Mouse (Mus musculus) hindbrain, embryonic 10.5 days (tissue): ENCODE results near the gene 4930590J08Rik. TPM values are rescaled to one million over a fixed set of nuclear protein-coding genes. Genes with fewer than 3 reads are reported as not detected.

Source experiments
- DNase-seq: peaks from one replicate; pipeline ENCODE4 v3.0.0-alpha.2; 2017; ENCODE audit warnings: low spot score
- H3K27ac ChIP-seq: fragments of 300-500 bp; sonication (generic); 2 replicates; pipeline ENCODE4 v1.5.1; 2016; ENCODE audit warnings: mild to moderate bottlenecking, moderate library complexity
- H3K27me3 ChIP-seq: fragments of 300-500 bp; sonication (generic); 2 replicates; pipeline ENCODE4 v1.6.1; 2016; ENCODE audit warnings: mild to moderate bottlenecking; ENCODE audit not compliant: poor library complexity, insufficient read depth, severe bottlenecking
- H3K36me3 ChIP-seq: fragments of 300-500 bp; sonication (generic); 2 replicates; pipeline ENCODE4 v1.6.1; 2016; ENCODE audit warnings: mild to moderate bottlenecking, moderate library complexity
- H3K4me1 ChIP-seq: fragments of 300-500 bp; sonication (generic); replicated peaks from 2 replicates; pipeline ENCODE4 v1.6.1; 2016; ENCODE audit warnings: mild to moderate bottlenecking
- H3K4me3 ChIP-seq: fragments of 300-500 bp; sonication (generic); 2 replicates; pipeline ENCODE4 v1.5.1; 2016; ENCODE audit warnings: mild to moderate bottlenecking, moderate library complexity
- H3K9me3 ChIP-seq: fragments of 300-500 bp; sonication (generic); 2 replicates; pipeline ENCODE4 v1.6.1; 2016; ENCODE audit warnings: mild to moderate bottlenecking, moderate library complexity
- WGBS: fragments of 180-500 bp; shearing (Covaris S2); methylation state at CpG from one replicate; pipeline ENCODE4 v1.1.7; 2016; 5-methylcytosine and 5-hydroxymethylcytosine counted together
- polyA plus RNA-seq: library from polyadenylated mRNA; unstranded; fragments of >200 nt; fragmentation: Nextera tagmentation; extraction: Ambion mirVana; gene quantifications from 2 replicates; pipeline ENCODE4 v1.2.1, GENCODE M21; 2016

4930590J08Rik gene
- polyA plus RNA-seq, 1 experiment from 2014 or later: 0.50 TPM

DNA sequence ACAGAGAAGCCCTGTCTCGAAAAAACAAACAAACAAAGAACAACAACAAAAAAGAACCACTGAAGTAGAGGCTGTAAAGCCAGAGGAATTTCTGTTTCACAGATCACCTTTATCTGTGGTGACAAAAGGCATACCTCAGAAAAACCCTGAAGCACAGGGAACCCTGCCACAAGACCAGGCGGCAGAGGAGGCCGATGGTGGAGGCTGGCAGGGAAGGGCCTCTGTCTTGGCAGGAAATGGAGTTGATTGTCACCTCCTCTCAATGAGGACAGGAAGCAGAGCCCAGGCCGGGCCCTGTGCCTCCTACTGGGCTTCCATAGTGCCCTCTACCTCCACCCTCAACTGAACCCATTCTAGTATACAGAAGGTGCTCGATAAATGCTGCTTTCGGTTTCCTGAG is 71.4 kb downstream of the 4930590J08Rik start:
- Histone ChIP-seq H3K4me1 (peaks cover 30% of the 10 kb centered on the region), H3K9me3 (no peaks in the 10 kb centered on the region), H3K27me3 (peaks cover 26% of the 10 kb centered on the region), H3K4me3 (no peak overlapping the region), H3K36me3 (no peaks in the 10 kb centered on the region), H3K27ac (no peak overlapping the region)
- 78% methylated on average over 6 of the region's 6 CpGs for WGBS
- DNase-seq: no peak

DNA sequence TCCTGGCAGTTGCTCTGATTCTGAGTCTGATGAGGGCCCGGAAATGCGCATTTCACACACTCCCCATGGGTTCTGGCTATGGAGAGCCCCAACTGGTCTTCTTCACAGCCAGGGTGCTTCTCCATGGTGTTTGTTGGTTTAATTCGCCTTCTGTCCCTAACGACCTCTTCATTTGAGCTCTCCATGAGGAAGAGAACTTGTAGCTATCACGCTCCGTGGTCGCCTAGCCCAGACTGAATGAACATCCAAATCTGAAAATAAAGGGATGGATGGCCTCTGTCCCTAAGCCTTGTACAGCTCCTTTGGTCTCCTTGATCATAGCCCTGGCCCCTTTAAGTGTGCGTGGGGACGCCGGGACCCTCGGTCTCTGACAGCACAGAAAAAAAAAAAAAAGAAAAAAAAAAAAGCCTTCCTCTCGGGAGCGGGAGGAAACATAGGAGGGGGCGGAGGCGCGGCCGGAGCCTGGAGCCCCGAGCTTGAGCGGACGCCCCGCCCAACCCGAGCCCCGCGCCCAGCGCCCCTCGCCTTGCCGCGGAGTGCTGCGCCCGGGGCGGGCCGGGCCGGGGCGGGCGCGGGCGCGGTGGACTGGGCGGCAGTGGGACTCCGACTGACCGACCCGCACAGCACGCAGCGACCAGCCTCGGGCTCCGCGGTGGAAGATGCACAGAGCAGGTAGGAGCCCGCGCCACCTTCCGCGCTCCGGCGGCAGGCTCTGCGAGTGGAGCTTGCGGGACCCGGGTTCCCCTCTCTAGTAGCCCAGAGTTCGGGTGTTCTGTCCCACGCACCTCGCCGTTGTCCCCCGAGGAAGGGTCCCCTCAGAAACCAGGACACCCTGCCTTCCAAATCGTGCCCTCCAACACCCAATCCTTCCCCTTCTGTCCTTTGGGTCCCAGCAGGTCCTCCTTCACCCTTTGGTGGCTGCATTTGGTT is 76.0 kb downstream of the 4930590J08Rik start, which contains the start of gene Fgd5:
Gene Fgd5 (plus strand): TSS at position 508 of the 930 bp plus-strand sequence.
- Histone ChIP-seq H3K36me3 (no peaks in the 10 kb centered on the region), H3K4me3 (peak within 1 kb of the TSS; percentile 71), H3K4me1 (peaks cover 26% of the 10 kb centered on the region), H3K9me3 (no peaks in the 10 kb centered on the region), H3K27ac (peak within 1 kb of the TSS; percentile 76), H3K27me3 (peaks cover 41% of the 10 kb centered on the region)
- DNase-seq: peak; percentile 49
- 2% methylated on average over 60 of the region's 62 CpGs for WGBS

- no peak for DNase-seq
- H3K4me1 ChIP-seq: peaks cover 26% of the 10 kb centered on the region
Observed at GRCm38 (mm10) chr6:91979301-91979996, 76.8 kb downstream of the 4930590J08Rik start.

DNA sequence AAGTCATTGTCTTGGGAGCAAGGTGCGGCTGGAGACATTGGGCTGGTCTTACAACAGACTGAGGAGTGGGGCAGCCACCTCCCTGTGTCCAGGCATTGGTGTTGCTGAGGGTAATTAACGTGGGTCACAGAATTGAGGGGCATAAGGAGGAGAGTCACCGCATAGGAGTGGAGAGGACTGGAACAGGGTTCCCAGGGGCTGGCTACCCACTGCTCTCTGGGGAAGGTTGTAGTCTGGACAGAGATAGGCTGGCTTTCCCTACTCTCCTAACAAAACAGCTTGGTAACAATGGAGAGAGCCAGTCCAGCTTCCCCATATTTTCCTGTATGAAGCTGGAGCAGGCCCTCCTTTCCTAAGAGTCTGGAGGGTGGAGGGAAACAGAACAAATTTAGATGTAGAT is 77.4 kb downstream of the 4930590J08Rik start:
- Histone ChIP-seq H3K4me1 (peaks cover 26% of the 10 kb centered on the region), H3K4me3 (peak overlapping the region; percentile 71), H3K36me3 (no peaks in the 10 kb centered on the region), H3K9me3 (no peaks in the 10 kb centered on the region), H3K27ac (peak overlapping the region; percentile 37; the same call in 1 of the 2 replicates), H3K27me3 (peaks cover 41% of the 10 kb centered on the region)
- 52% methylated on average over 3 of the region's 3 CpGs for WGBS
- DNase-seq: no peak

More at GRCm38 (mm10) chr6:91979301-91979996, 76.8 kb downstream of the 4930590J08Rik start:
- H3K36me3 ChIP-seq: no peaks in the 10 kb centered on the region
- WGBS: 9% methylated on average over 23 of the region's 23 CpGs
- H3K4me3 ChIP-seq: peak overlapping the region; percentile 71
- H3K27me3 ChIP-seq: peaks cover 41% of the 10 kb centered on the region
- H3K27ac ChIP-seq: peak overlapping the region; percentile 76
- no peaks in the 10 kb centered on the region for H3K9me3 ChIP-seq

DNA sequence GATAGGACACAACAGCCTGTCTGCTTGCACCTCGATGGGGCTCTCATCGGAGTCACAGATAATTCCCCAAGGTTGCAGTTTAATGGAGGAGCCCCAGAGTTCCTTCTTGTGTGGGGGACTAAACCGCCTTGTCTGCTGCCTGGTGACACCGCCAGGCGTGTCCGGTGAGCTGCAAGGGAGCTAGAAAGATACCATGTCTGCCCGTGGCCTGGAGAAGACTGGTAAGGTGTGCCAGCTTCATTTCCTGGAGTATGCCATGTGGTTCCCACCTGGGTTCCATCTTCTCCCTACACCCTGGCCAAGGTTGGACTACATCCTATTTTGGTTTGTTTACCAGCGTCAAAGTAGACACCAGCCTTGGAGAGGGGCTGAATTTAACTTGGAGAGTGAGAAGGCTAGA is 87.5 kb downstream of the 4930590J08Rik start:
- H3K27ac ChIP-seq: no peak overlapping the region
- no peaks in the 10 kb centered on the region for H3K9me3 ChIP-seq
- H3K27me3 ChIP-seq: no peaks in the 10 kb centered on the region
- no peaks in the 10 kb centered on the region for H3K36me3 ChIP-seq
- H3K4me3 ChIP-seq: no peak overlapping the region
- 89% methylated on average over 8 of the region's 8 CpGs for WGBS
- DNase-seq: no peak
- peaks cover 3% of the 10 kb centered on the region; the same call in 1 of the 2 replicates for H3K4me1 ChIP-seq

GRCm38 (mm10) chr6:91992823-91993222 is 90.2 kb downstream of the 4930590J08Rik start:
- H3K36me3 ChIP-seq: no peaks in the 10 kb centered on the region
- H3K4me1 ChIP-seq: peaks cover 17% of the 10 kb centered on the region
- H3K4me3 ChIP-seq: no peak overlapping the region
- WGBS: 84% methylated on average over 2 of the region's 2 CpGs
- no peaks in the 10 kb centered on the region for H3K9me3 ChIP-seq
- DNase-seq: no peak
- H3K27ac ChIP-seq: no peak overlapping the region
- H3K27me3 ChIP-seq: no peaks in the 10 kb centered on the region

DNA sequence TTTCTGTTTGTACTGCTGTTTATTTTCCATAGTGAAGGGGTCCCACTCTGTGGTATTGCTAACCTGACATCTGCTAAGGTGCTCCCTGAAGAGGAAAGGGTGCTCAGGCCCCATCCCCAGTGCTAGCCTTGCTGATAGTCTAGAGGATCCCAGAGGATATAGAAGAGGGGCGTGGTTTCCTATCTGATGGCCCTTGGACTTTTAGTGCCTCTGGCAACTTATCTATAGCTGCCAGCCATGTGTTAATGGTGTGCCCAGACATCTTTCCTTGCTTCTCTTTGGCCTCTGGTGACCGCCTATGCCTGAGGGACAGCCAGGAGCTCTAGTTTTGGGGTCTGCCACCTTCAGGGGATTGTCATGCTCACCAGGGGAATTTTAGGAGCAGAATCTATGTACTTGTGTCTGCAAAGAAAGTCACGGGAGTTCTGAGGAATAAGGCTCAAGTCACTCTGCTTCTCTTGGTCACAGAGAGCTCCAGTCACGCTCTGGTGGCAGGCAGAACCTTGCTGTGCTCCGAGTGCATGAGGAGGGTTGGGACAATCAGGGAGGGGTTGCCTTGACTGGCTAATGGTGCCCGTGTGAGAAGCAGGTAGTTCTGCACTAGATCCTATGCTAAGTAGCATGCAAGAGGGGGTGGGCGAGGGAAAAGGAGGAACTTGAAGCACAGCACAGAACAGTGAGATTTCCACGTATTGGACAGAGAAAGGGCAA is 91.3 kb downstream of the 4930590J08Rik start:
- WGBS: 68% methylated on average over 8 of the region's 8 CpGs
- Histone ChIP-seq H3K27me3 (0 out of 2 replicates have a peak, but pooled peaks cover 4% of the 10 kb centered on the region), H3K4me1 (peaks cover 19% of the 10 kb centered on the region), H3K9me3 (no peaks in the 10 kb centered on the region), H3K36me3 (no peaks in the 10 kb centered on the region), H3K27ac (no peak overlapping the region), H3K4me3 (no peak overlapping the region)
- DNase-seq: no peak

- Histone ChIP-seq H3K27ac (peak overlapping the region; percentile 5), H3K9me3 (no peaks in the 10 kb centered on the region), H3K36me3 (no peaks in the 10 kb centered on the region), H3K4me3 (no peak overlapping the region), H3K4me1 (peaks cover 19% of the 10 kb centered on the region), H3K27me3 (peaks cover 8% of the 10 kb centered on the region; the same call in 1 of the 2 replicates)
- DNase-seq: no peak
- WGBS: 40% methylated on average over 8 of the region's 8 CpGs
Observed at GRCm38 (mm10) chr6:91996072-91996471, 93.5 kb downstream of the 4930590J08Rik start.

Other genes starting within 250 kb of the 4930590J08Rik start
- 58.9 and 60.0 TPM in 2 replicates for gene Slc6a6, start 218.8 kb upstream of the 4930590J08Rik start, polyA plus RNA-seq
- gene Grip2, start 75.6 kb upstream of the 4930590J08Rik start, polyA plus RNA-seq: 0.36 and 0.71 TPM in 2 replicates
- 32.2 and 35.1 TPM in 2 replicates for gene Ccdc174, start 24.8 kb upstream of the 4930590J08Rik start, polyA plus RNA-seq
- 7.4 and 8.1 TPM in 2 replicates for gene Fgd5, start 76.1 kb downstream of the 4930590J08Rik start, polyA plus RNA-seq
- 14.6 and 16.8 TPM in 2 replicates for gene Nr2c2, start 188.6 kb downstream of the 4930590J08Rik start, polyA plus RNA-seq